Mouse (Mus musculus): ENCODE results near the gene Faah. TPM values are rescaled to one million over a fixed set of nuclear protein-coding genes. Genes with fewer than 3 reads are reported as not detected.

The Faah gene
- polyA plus RNA-seq, 1 experiment from 2014 or later = 2.1 TPM

DNA sequence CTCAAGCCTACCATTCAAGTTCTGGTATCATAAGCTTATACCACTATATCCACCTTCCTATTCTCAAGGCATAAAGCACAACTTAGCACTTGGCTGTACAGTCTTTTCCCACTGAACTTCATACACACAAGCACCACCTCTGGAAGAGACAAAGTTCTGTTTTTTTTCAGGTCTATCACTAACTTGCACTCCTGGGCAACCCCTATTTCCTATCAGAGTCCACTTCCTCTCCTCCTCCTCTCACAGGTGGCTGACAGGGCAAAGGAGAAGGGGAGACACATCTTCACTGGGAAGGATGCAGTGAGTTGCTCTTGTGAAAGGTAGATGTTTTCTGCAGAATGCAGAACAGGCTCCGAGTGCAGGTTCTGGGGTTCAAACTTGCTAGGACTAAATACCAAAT, 30.0 kb upstream of the Faah start:
- H3K9me3 ChIP-seq (replicated peaks; ENCODE audit: control insufficient read depth, low read length) = no peaks in the 10 kb centered on the region
- no peak for ATAC-seq (replicated peaks; ENCODE audit: extremely low read depth, insufficient read depth, low FRiP score)
- no peak overlapping the region for H3K9ac ChIP-seq (ENCODE audit: low read length)
- 86% methylated on average over 1 of the region's 1 CpGs for WGBS
- peaks cover 4% of the 10 kb centered on the region; the same call in 1 of the 2 replicates for H3K36me3 ChIP-seq (ENCODE audit: control insufficient read depth, insufficient read depth)
- no peak overlapping the region for H3K4me3 ChIP-seq (ENCODE audit: low read length)
- H3K27me3 ChIP-seq (ENCODE audit: control insufficient read depth, insufficient read depth, low read length) = no peaks in the 10 kb centered on the region
- H3K27ac ChIP-seq (ENCODE audit: low read length) = no peak overlapping the region
- H3K4me2 ChIP-seq (ENCODE audit: low read depth, low read length) = no peak overlapping the region
- H3K4me1 ChIP-seq (ENCODE audit: control insufficient read depth, insufficient read depth, low read length) = peaks cover 5% of the 10 kb centered on the region; the same call in 1 of the 2 replicates

DNA sequence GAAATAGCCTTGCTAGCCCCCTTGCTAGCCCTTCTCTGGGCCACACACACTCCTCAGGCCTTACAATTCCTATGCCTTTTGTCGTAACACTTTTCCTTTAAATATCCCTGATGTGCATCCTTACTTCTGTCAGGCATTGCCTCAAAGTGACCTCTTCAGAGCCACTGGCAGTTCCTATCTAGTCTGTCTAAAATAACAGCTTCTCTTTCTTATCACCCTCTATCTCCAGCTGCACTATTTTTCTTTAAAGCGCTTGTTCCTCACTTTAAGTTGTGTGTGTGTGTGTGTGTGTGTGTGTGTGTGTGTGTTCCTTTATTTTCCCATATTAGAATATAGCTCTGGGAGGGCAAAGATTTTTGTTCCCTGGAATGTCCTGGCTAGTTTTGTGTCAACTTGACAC, 28.9 kb upstream of the Faah start:
- Histone ChIP-seq H3K36me3 (ENCODE audit: control insufficient read depth, insufficient read depth) (peaks cover 9% of the 10 kb centered on the region), H3K4me3 (ENCODE audit: low read length) (no peak overlapping the region), H3K9me3 (replicated peaks; ENCODE audit: control insufficient read depth, low read length) (no peaks in the 10 kb centered on the region), H3K9ac (ENCODE audit: low read length) (no peak overlapping the region), H3K27me3 (ENCODE audit: control insufficient read depth, insufficient read depth, low read length) (no peaks in the 10 kb centered on the region), H3K4me2 (ENCODE audit: low read depth, low read length) (no peak overlapping the region), H3K4me1 (ENCODE audit: control insufficient read depth, insufficient read depth, low read length) (peaks cover 2% of the 10 kb centered on the region; the same call in 1 of the 2 replicates), H3K27ac (ENCODE audit: low read length) (no peak overlapping the region)
- ATAC-seq (replicated peaks; ENCODE audit: extremely low read depth, insufficient read depth, low FRiP score) = no peak
- 78% methylated on average over 2 of the region's 2 CpGs for WGBS

DNA sequence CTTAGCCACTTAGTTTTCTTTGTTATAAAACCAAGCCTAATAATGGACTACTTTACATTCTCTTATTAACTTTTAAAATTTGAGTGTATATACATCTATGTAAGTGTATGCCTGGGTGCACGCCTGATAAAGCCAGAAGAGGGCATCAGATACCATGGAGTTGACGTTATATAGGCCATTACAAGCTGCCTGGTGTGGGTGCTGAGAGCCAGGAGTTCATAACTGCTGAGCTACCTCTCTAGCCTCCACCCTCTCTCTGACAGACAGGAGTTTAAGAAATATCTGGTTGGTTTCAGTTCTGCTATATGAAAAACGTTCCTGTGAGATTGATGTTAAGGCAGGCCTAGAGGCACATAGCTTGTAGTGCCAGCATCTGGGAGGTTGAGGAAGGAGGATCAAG, 24.5 kb upstream of the Faah start:
- H3K4me2 ChIP-seq (ENCODE audit: low read depth, low read length) = no peak overlapping the region
- 67% methylated on average over 3 of the region's 3 CpGs for WGBS
- no peaks in the 10 kb centered on the region for H3K4me1 ChIP-seq (ENCODE audit: control insufficient read depth, insufficient read depth, low read length)
- H3K27ac ChIP-seq (ENCODE audit: low read length) = no peak overlapping the region
- H3K4me3 ChIP-seq (ENCODE audit: low read length) = no peak overlapping the region
- no peaks in the 10 kb centered on the region for H3K27me3 ChIP-seq (ENCODE audit: control insufficient read depth, insufficient read depth, low read length)
- peaks cover 15% of the 10 kb centered on the region for H3K36me3 ChIP-seq (ENCODE audit: control insufficient read depth, insufficient read depth)
- no peak for ATAC-seq (replicated peaks; ENCODE audit: extremely low read depth, insufficient read depth, low FRiP score)
- no peaks in the 10 kb centered on the region for H3K9me3 ChIP-seq (replicated peaks; ENCODE audit: control insufficient read depth, low read length)
- H3K9ac ChIP-seq (ENCODE audit: low read length) = no peak overlapping the region

DNA sequence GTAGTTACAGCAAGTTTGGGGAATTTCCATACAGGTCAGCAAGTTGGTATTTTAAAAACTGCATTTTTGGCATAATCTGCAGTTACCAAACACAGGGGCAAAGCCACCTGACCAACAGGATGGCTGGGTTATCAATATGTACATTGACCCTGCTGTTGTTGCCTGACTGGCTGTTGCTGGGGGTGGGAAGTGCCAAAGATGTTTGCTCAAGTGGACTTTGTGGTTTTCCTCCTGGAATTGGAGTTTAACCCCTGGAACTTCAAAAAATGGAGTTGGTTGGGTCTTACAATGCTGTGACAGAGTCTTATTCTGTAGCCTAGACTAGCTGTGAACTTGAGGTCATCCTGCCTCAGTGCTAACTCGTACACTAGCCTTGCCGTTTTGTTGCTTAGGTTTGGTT, 22.7 kb upstream of the Faah start:
- Histone ChIP-seq H3K27me3 (ENCODE audit: control insufficient read depth, insufficient read depth, low read length) (no peaks in the 10 kb centered on the region), H3K36me3 (ENCODE audit: control insufficient read depth, insufficient read depth) (peaks cover 15% of the 10 kb centered on the region)
- WGBS = 89% methylated on average over 2 of the region's 2 CpGs

DNA sequence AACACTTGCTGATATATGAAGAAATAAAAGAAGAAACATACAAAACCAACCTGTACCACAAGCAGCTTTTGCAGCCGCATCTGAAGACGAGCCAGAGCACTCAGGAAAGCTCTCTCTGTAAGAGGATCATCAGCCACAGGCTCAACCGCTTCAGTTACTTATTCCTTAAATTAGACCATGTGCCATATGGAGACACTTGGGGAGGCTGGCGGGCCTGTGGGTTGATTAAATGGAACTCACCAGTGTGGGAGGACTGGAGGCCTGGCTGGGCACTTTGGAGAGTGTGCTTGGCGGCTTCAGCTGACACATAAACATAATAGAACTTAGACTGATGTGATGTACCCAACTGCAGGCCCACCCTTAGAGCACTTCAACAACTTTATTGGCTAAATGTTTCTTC, 15.6 kb upstream of the Faah start:
- 85% methylated on average over 5 of the region's 5 CpGs for WGBS
- H3K36me3 ChIP-seq (ENCODE audit: control insufficient read depth, insufficient read depth) = peaks cover 27% of the 10 kb centered on the region
- no peak overlapping the region for H3K27ac ChIP-seq (ENCODE audit: low read length)
- no peaks in the 10 kb centered on the region for H3K4me1 ChIP-seq (ENCODE audit: control insufficient read depth, insufficient read depth, low read length)
- H3K4me3 ChIP-seq (ENCODE audit: low read length) = no peak overlapping the region
- no peak overlapping the region for H3K9ac ChIP-seq (ENCODE audit: low read length)
- no peak for ATAC-seq (replicated peaks; ENCODE audit: extremely low read depth, insufficient read depth, low FRiP score)
- H3K4me2 ChIP-seq (ENCODE audit: low read depth, low read length) = no peak overlapping the region
- no peaks in the 10 kb centered on the region for H3K9me3 ChIP-seq (replicated peaks; ENCODE audit: control insufficient read depth, low read length)
- no peaks in the 10 kb centered on the region for H3K27me3 ChIP-seq (ENCODE audit: control insufficient read depth, insufficient read depth, low read length)

More for the DNA sequence above, 22.7 kb upstream of the Faah start:
- Histone ChIP-seq H3K9ac (ENCODE audit: low read length) (no peak overlapping the region), H3K9me3 (replicated peaks; ENCODE audit: control insufficient read depth, low read length) (no peaks in the 10 kb centered on the region), H3K4me2 (ENCODE audit: low read depth, low read length) (no peak overlapping the region), H3K4me1 (ENCODE audit: control insufficient read depth, insufficient read depth, low read length) (no peaks in the 10 kb centered on the region), H3K27ac (ENCODE audit: low read length) (no peak overlapping the region), H3K4me3 (ENCODE audit: low read length) (no peak overlapping the region)
- no peak for ATAC-seq (replicated peaks; ENCODE audit: extremely low read depth, insufficient read depth, low FRiP score)

DNA sequence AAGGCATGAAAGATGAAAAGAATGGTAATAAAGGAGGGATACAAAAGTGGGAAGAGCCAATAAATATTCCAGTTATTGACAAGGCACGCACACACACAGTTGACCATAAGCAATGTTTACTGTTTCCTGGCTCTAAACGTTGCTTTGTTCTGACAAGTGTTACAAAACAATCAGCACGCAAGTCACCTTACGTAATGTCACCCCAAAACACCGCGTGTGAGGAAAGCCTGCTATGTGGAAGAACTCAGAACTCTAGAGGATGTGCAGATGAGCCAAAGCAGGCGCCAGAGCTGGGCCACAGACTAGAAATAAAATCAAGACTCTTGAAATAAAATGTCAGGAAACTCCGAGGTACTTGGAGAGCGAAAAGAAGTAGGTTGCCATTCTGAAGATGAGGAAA, 15.2 kb upstream of the Faah start:
- Histone ChIP-seq H3K4me1 (ENCODE audit: control insufficient read depth, insufficient read depth, low read length) (no peaks in the 10 kb centered on the region), H3K9ac (ENCODE audit: low read length) (no peak overlapping the region), H3K4me2 (ENCODE audit: low read depth, low read length) (no peak overlapping the region), H3K4me3 (ENCODE audit: low read length) (no peak overlapping the region), H3K27ac (ENCODE audit: low read length) (no peak overlapping the region), H3K9me3 (replicated peaks; ENCODE audit: control insufficient read depth, low read length) (no peaks in the 10 kb centered on the region), H3K36me3 (ENCODE audit: control insufficient read depth, insufficient read depth) (peaks cover 25% of the 10 kb centered on the region), H3K27me3 (ENCODE audit: control insufficient read depth, insufficient read depth, low read length) (no peaks in the 10 kb centered on the region)
- WGBS = 86% methylated on average over 9 of the region's 9 CpGs
- no peak for ATAC-seq (replicated peaks; ENCODE audit: extremely low read depth, insufficient read depth, low FRiP score)

DNA sequence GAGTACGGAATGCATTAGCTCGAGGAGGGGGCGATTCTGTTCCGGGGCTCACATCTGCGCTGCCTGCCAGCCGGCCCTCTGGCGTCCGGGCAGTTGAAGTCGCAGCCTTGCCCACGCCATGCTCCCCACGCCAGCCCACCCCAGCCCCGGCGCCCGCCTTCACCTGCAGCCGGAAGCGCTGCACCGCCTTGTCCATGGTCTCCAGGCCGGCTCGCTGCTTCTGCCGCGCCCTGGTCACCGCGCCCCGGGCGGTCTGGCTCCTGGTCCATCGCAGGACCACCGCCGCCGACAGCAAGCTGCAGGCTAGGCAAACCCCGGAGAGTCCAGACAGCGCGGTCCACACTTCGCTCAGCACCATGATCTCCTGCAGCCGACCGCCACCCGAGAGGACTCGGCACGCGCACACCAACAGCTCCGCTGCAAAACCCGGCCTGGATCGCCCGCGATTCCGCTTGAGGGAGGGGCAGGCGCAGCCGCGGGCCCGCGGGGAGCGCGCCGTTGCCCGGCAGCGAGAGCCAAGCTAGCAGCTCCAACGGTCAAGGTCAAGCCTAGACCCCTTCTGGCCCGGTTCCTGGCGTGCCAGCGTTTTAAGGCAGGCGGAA, 325 bp downstream of the Faah start:
- Histone ChIP-seq H3K4me2 (ENCODE audit: low read depth, low read length) (peak overlapping the region; percentile 98), H3K27me3 (ENCODE audit: control insufficient read depth, insufficient read depth, low read length) (peaks cover 35% of the 10 kb centered on the region), H3K9me3 (replicated peaks; ENCODE audit: control insufficient read depth, low read length) (no peaks in the 10 kb centered on the region), H3K4me1 (ENCODE audit: control insufficient read depth, insufficient read depth, low read length) (0 out of 2 replicates have a peak, but pooled peaks cover 3% of the 10 kb centered on the region), H3K9ac (ENCODE audit: low read length) (peak overlapping the region; percentile 77), H3K36me3 (ENCODE audit: control insufficient read depth, insufficient read depth) (no peaks in the 10 kb centered on the region), H3K4me3 (ENCODE audit: low read length) (peak overlapping the region; percentile 74), H3K27ac (ENCODE audit: low read length) (no peak overlapping the region)
- ATAC-seq (replicated peaks; ENCODE audit: extremely low read depth, insufficient read depth, low FRiP score) = peak; percentile 80
- under 1% methylated on average over 60 of the region's 60 CpGs for WGBS

DNA sequence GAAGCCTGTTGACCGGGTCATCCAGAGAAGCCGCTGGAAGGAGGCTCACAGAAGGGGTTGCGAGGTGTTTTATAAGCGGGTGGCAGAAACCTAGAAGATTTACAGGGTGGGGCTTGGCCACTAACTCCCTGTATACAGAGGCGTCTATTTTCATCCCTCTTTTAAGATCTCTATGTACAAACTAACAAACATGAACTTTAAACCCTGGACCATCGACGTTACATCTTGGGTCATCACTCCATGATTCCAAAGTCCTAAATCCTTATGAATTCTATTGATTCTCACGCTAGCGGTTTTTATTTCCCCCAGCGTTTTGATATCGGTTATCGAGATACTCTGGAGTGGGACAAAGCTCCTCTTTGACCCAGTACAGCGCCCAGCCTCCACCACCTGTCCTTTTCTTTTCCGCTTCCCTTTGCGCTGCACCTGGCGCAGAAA, 845 bp downstream of the Faah start:
- Histone ChIP-seq H3K9me3 (replicated peaks; ENCODE audit: control insufficient read depth, low read length) (no peaks in the 10 kb centered on the region), H3K4me1 (ENCODE audit: control insufficient read depth, insufficient read depth, low read length) (0 out of 2 replicates have a peak, but pooled peaks cover 3% of the 10 kb centered on the region), H3K27me3 (ENCODE audit: control insufficient read depth, insufficient read depth, low read length) (peaks cover 35% of the 10 kb centered on the region), H3K9ac (ENCODE audit: low read length) (peak overlapping the region; percentile 77), H3K4me3 (ENCODE audit: low read length) (peak overlapping the region; percentile 74), H3K36me3 (ENCODE audit: control insufficient read depth, insufficient read depth) (no peaks in the 10 kb centered on the region), H3K4me2 (ENCODE audit: low read depth, low read length) (peak overlapping the region; percentile 98), H3K27ac (ENCODE audit: low read length) (no peak overlapping the region)
- peak; percentile 4; the same call in 1 of the 2 replicates for ATAC-seq (replicated peaks; ENCODE audit: extremely low read depth, insufficient read depth, low FRiP score)
- 13% methylated on average over 16 of the region's 16 CpGs for whole genome bisulfite sequencing

DNA sequence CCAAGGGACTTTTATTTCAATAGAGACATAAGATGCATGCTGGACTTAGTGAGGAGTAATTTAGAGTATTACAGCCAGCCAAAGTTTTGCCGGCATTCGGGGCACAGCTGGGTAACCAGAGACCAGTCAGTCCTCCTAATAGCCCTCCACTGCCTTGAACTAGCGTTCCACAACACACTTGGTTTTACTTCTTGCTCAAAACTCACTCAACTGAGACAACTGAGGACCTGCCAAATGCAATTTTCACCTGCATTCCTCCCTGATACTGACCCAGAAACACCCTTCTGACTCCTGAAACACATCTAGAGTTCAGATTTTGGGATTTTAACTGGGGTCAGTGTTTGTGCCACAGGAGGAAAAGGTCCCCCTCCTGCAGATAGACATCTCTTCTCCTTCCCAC, 1.3 kb downstream of the Faah start:
- peaks cover 35% of the 10 kb centered on the region for H3K27me3 ChIP-seq (ENCODE audit: control insufficient read depth, insufficient read depth, low read length)
- H3K4me1 ChIP-seq (ENCODE audit: control insufficient read depth, insufficient read depth, low read length) = 0 out of 2 replicates have a peak, but pooled peaks cover 3% of the 10 kb centered on the region
- no peak overlapping the region for H3K27ac ChIP-seq (ENCODE audit: low read length)
- 57% methylated on average over 3 of the region's 3 CpGs for WGBS
- no peaks in the 10 kb centered on the region for H3K36me3 ChIP-seq (ENCODE audit: control insufficient read depth, insufficient read depth)
- H3K4me3 ChIP-seq (ENCODE audit: low read length) = no peak overlapping the region; the same call in 1 of the 2 replicates
- H3K9ac ChIP-seq (ENCODE audit: low read length) = no peak overlapping the region
- peak overlapping the region; percentile 98; the same call in 1 of the 2 replicates for H3K4me2 ChIP-seq (ENCODE audit: low read depth, low read length)
- H3K9me3 ChIP-seq (replicated peaks; ENCODE audit: control insufficient read depth, low read length) = no peaks in the 10 kb centered on the region
- no peak for ATAC-seq (replicated peaks; ENCODE audit: extremely low read depth, insufficient read depth, low FRiP score)
